In genomic region chr5:123137910-123138229, GRCm38 (mm10) we compare ENCODE assay signal across 9 mouse cellular contexts. TPM values are rescaled to one million over a fixed set of nuclear protein-coding genes. Genes with fewer than 3 reads are reported as not detected.
DNase-seq lines count a peak whose midpoint lies in the region; ATAC-seq and TF ChIP-seq lines count a peak whose summit lies in the region.
"Had no signal": no experiment of that assay in that cellular context is flagged by ENCODE, and none has a peak within 500 bp of the region (broad histone marks: within the 10 kb centered on the region; RNA-seq: fewer than 3 reads in every experiment).

No protein-coding gene starts in this region.

- H3K4me3 ChIP-seq in liver, adult 2 months (ENCODE audit: insufficient read depth, low read depth, low read length), result peak overlapping the region; percentile 71
- peak overlapping the region; percentile 94 for H3K4me3 ChIP-seq in embryonic facial prominence, embryonic 13.5 days
- peak overlapping the region; percentile 62 for H3K4me3 ChIP-seq in intestine, embryonic 15.5 days (replicated peaks)
- H3K4me3 ChIP-seq in neural tube, embryonic 12.5 days, result peak overlapping the region; percentile 89

- no peak for DNase-seq in liver, adult 2 months (ENCODE audit: extremely low read depth, low read depth, low spot score)
- no peak for DNase-seq in liver
- DNase-seq in right cerebral cortex, adult 18-20 months, result no peak
- DNase-seq in spleen, postnatal 36 days (ENCODE audit: low spot score in 2 of 2), result no peak
- DNase-seq in thymus, postnatal 36 days, result no peak

- H3K27ac ChIP-seq in liver, adult 2 months (replicated peaks; ENCODE audit: insufficient read depth, low read depth, low read length), result peak overlapping the region; percentile 98
- peak overlapping the region; percentile 100 for H3K27ac ChIP-seq in embryonic facial prominence, embryonic 13.5 days
- peak overlapping the region; percentile 100 for H3K27ac ChIP-seq in intestine, embryonic 15.5 days
- peak overlapping the region; percentile 100 for H3K27ac ChIP-seq in neural tube, embryonic 12.5 days

- no peak for ATAC-seq in embryonic facial prominence, embryonic 13.5 days (ENCODE audit: insufficient number of reproducible peaks, insufficient read depth, low FRiP score, low TSS enrichment, low read depth)
- ATAC-seq in intestine, embryonic 15.5 days, result no peak
- no peak for ATAC-seq in neural tube, embryonic 12.5 days (ENCODE audit: low FRiP score, low read depth)

- TF ChIP-seq CTCF in liver, adult 2 months (IDR thresholded peaks at IDR 0.05; ENCODE audit: low read depth, low read length), result no peak

- no peaks in the 10 kb centered on the region for H3K27me3 ChIP-seq in liver, adult 2 months (ENCODE audit: control insufficient read depth, insufficient read depth, low read length)
- no peaks in the 10 kb centered on the region for H3K27me3 ChIP-seq in embryonic facial prominence, embryonic 13.5 days
- H3K27me3 ChIP-seq in intestine, embryonic 15.5 days (replicated peaks), result no peaks in the 10 kb centered on the region
- H3K27me3 ChIP-seq in neural tube, embryonic 12.5 days (replicated peaks), result no peaks in the 10 kb centered on the region

- H3K9ac ChIP-seq in liver, adult 2 months (ENCODE audit: low read depth, low read length), result peak overlapping the region; percentile 79
- H3K9ac ChIP-seq in embryonic facial prominence, embryonic 13.5 days, result peak overlapping the region; percentile 100
- H3K9ac ChIP-seq in intestine, embryonic 15.5 days, result peak overlapping the region; percentile 98
- H3K9ac ChIP-seq in neural tube, embryonic 12.5 days, result peak overlapping the region; percentile 100

- TF ChIP-seq POLR2A in liver, adult 2 months (IDR thresholded peaks at IDR 0.05; ENCODE audit: extremely low read depth, insufficient read depth, low read length), result no peak

- 1% methylated on average over 6 of the region's 6 CpGs for WGBS in liver, adult 2 months
- WGBS in embryonic facial prominence, embryonic 13.5 days, result 1% methylated on average over 6 of the region's 6 CpGs
- WGBS in intestine, embryonic 15.5 days, result 6% methylated on average over 6 of the region's 6 CpGs
- WGBS in neural tube, embryonic 12.5 days, result 0% methylated on average over 5 of the region's 6 CpGs

- peak overlapping the region; percentile 99 for H3K4me2 ChIP-seq in embryonic facial prominence, embryonic 13.5 days
- H3K4me2 ChIP-seq in intestine, embryonic 15.5 days (replicated peaks), result peak overlapping the region; percentile 93
- H3K4me2 ChIP-seq in neural tube, embryonic 12.5 days (replicated peaks), result peak overlapping the region; percentile 100

- 0 out of 2 replicates have a peak, but pooled peaks cover 6% of the 10 kb centered on the region for H3K79me2 ChIP-seq in liver, adult 2 months (ENCODE audit: control insufficient read depth, insufficient read depth, low read length)

- H3K4me1 ChIP-seq in liver, adult 2 months (ENCODE audit: control insufficient read depth, insufficient read depth, low read length), result peaks cover 21% of the 10 kb centered on the region
- H3K4me1 ChIP-seq in embryonic facial prominence, embryonic 13.5 days, result peaks cover 54% of the 10 kb centered on the region
- H3K4me1 ChIP-seq in intestine, embryonic 15.5 days (replicated peaks), result peaks cover 51% of the 10 kb centered on the region
- H3K4me1 ChIP-seq in neural tube, embryonic 12.5 days, result peaks cover 49% of the 10 kb centered on the region

- H3K36me3 ChIP-seq in liver, adult 2 months (ENCODE audit: control insufficient read depth, insufficient read depth, low read length), result peaks cover 6% of the 10 kb centered on the region; the same call in 1 of the 2 replicates
- H3K36me3 ChIP-seq in embryonic facial prominence, embryonic 13.5 days, result peaks cover 3% of the 10 kb centered on the region
- H3K36me3 ChIP-seq in intestine, embryonic 15.5 days, result no peaks in the 10 kb centered on the region
- H3K36me3 ChIP-seq in neural tube, embryonic 12.5 days, result peaks cover 15% of the 10 kb centered on the region; the same call in 1 of the 2 replicates

- H3K9me3 ChIP-seq in embryonic facial prominence, embryonic 13.5 days, result no peaks in the 10 kb centered on the region
- no peaks in the 10 kb centered on the region for H3K9me3 ChIP-seq in intestine, embryonic 15.5 days
- H3K9me3 ChIP-seq in neural tube, embryonic 12.5 days, result no peaks in the 10 kb centered on the region

RNA-seq across cellular contexts. Expression of gene Setd1b, which starts 4.1 kb away (rescaled TPM):
- total RNA-seq in liver, adult 2 months (2014; rRNA removed), result 1.8 and 3.8 TPM in 2 replicates
- polyA plus RNA-seq in liver, adult 2 months (2012; rRNA removed), result 6.0 and 7.2 TPM in 2 replicates
- polyA plus RNA-seq in embryonic facial prominence, embryonic 13.5 days (2015; fragmentation: Nextera tagmentation; extraction: Ambion mirVana), result 12.3 and 13.0 TPM in 2 replicates
- 7.6 and 8.4 TPM in 2 replicates for polyA plus RNA-seq in intestine, embryonic 15.5 days (2015; fragmentation: Nextera tagmentation; extraction: Ambion mirVana)
- 12.9 and 13.0 TPM in 2 replicates for polyA plus RNA-seq in neural tube, embryonic 12.5 days (2016; fragmentation: Nextera tagmentation; extraction: Ambion mirVana)

RNA-seq across cellular contexts. Expression of gene Rhof, which starts 5.4 kb away (rescaled TPM):
- 0.09 and 0.87 TPM in 2 replicates for total RNA-seq in liver, adult 2 months (2014; rRNA removed)
- polyA plus RNA-seq in liver, adult 2 months (2012; rRNA removed), result 0.61 and 0.86 TPM in 2 replicates
- polyA plus RNA-seq in embryonic facial prominence, embryonic 13.5 days (2015; fragmentation: Nextera tagmentation; extraction: Ambion mirVana), result 5.6 and 6.6 TPM in 2 replicates
- polyA plus RNA-seq in intestine, embryonic 15.5 days (2015; fragmentation: Nextera tagmentation; extraction: Ambion mirVana), result 1.7 and 2.3 TPM in 2 replicates
- polyA plus RNA-seq in neural tube, embryonic 12.5 days (2016; fragmentation: Nextera tagmentation; extraction: Ambion mirVana), result 2.4 and 2.9 TPM in 2 replicates

RNA-seq across cellular contexts. Expression of gene Psmd9, which starts 31.3 kb away (rescaled TPM):
- 29.8 and 39.8 TPM in 2 replicates for total RNA-seq in liver, adult 2 months (2014; rRNA removed)
- polyA plus RNA-seq in liver, adult 2 months (2012; rRNA removed), result 26.4 and 28.5 TPM in 2 replicates
- 95.3 and 107 TPM in 2 replicates for polyA plus RNA-seq in embryonic facial prominence, embryonic 13.5 days (2015; fragmentation: Nextera tagmentation; extraction: Ambion mirVana)
- polyA plus RNA-seq in intestine, embryonic 15.5 days (2015; fragmentation: Nextera tagmentation; extraction: Ambion mirVana), result 68.5 and 69.1 TPM in 2 replicates
- polyA plus RNA-seq in neural tube, embryonic 12.5 days (2016; fragmentation: Nextera tagmentation; extraction: Ambion mirVana), result 74.1 and 77.7 TPM in 2 replicates

RNA-seq across cellular contexts. Expression of gene Hpd, which starts 44.7 kb away (rescaled TPM):
- 3,614 and 3,656 TPM in 2 replicates for total RNA-seq in liver, adult 2 months (2014; rRNA removed)
- polyA plus RNA-seq in liver, adult 2 months (2012; rRNA removed), result 3,813 and 5,374 TPM in 2 replicates
- polyA plus RNA-seq in embryonic facial prominence, embryonic 13.5 days (2015; fragmentation: Nextera tagmentation; extraction: Ambion mirVana), result 0.65 TPM in 1 of 2 replicates, not detected in the other
- polyA plus RNA-seq in intestine, embryonic 15.5 days (2015; fragmentation: Nextera tagmentation; extraction: Ambion mirVana), result 4.7 and 6.8 TPM in 2 replicates
- not detected in 2 replicates for polyA plus RNA-seq in neural tube, embryonic 12.5 days (2016; fragmentation: Nextera tagmentation; extraction: Ambion mirVana)
- polyA plus RNA-seq: brain, embryonic 14.5 days had no signal
